Mouse (Mus musculus) heart, adult 18-20 months (tissue): ENCODE results near the gene Phlpp1. TPM values are rescaled to one million over a fixed set of nuclear protein-coding genes. Genes with fewer than 3 reads are reported as not detected.
"Not testable (repeated sequence)": the region's sequence is repeated elsewhere in the genome, so short reads cannot be mapped to it uniquely, and the experiment has no call there.

Experiments
- DNase-seq, 2 experiments: peaks; one replicate each; pipeline ENCODE4 v3.0.0; 2021 to 2022; ENCODE audit warnings: mixed read lengths in 1 of 2
- total RNA-seq, 2 experiments: library from RNA; stranded (reverse); gene quantifications; 2 replicates each; pipeline ENCODE4 v1.2.3; 2021

Gene Phlpp1
- total RNA-seq, 2 experiments from 2014 or later, result 16.3 to 19.1 TPM

- DNase-seq, result no peak
Measured at GRCm38 (mm10) chr1:106244245-106244644, 72.7 kb downstream of the Phlpp1 start.

GRCm38 (mm10) chr1:106254047-106254446 is 82.5 kb downstream of the Phlpp1 start:
- DNase-seq, result no peak

- no peak for DNase-seq
Measured at GRCm38 (mm10) chr1:106257176-106257575, 85.6 kb downstream of the Phlpp1 start.

- no peak for DNase-seq
Measured at GRCm38 (mm10) chr1:106268028-106268799, 96.7 kb downstream of the Phlpp1 start.

GRCm38 (mm10) chr1:106269337-106269736 is 97.8 kb downstream of the Phlpp1 start:
- DNase-seq, result no peak

- no peak for DNase-seq
Measured at GRCm38 (mm10) chr1:106272916-106273315, 101.4 kb downstream of the Phlpp1 start.

GRCm38 (mm10) chr1:106273801-106274200 is 102.2 kb downstream of the Phlpp1 start:
- no peak for DNase-seq

GRCm38 (mm10) chr1:106274561-106275001 is 103.0 kb downstream of the Phlpp1 start:
- peak; percentile 28 to 31 for DNase-seq

- no peak for DNase-seq
Measured at GRCm38 (mm10) chr1:106275142-106275541, 103.6 kb downstream of the Phlpp1 start.

GRCm38 (mm10) chr1:106275731-106276130 is 104.2 kb downstream of the Phlpp1 start:
- no peak for DNase-seq

- DNase-seq, result no peak
Measured at GRCm38 (mm10) chr1:106276824-106277223, 105.3 kb downstream of the Phlpp1 start.

- no peak for DNase-seq
Measured at GRCm38 (mm10) chr1:106277286-106277685, 105.7 kb downstream of the Phlpp1 start.

GRCm38 (mm10) chr1:106278552-106279060 is 107.1 kb downstream of the Phlpp1 start:
- no peak for DNase-seq

- peak in 1 of 2 experiments; percentile 34 for DNase-seq
Measured at GRCm38 (mm10) chr1:106279404-106280123, 108.0 kb downstream of the Phlpp1 start.

GRCm38 (mm10) chr1:106280171-106280913 is 108.8 kb downstream of the Phlpp1 start:
- peak; percentile 73 to 77 for DNase-seq

GRCm38 (mm10) chr1:106286815-106287214 is 115.3 kb downstream of the Phlpp1 start:
- DNase-seq, result no peak

- DNase-seq, result no peak
Measured at GRCm38 (mm10) chr1:106289065-106289464, 117.5 kb downstream of the Phlpp1 start.

GRCm38 (mm10) chr1:106289580-106289979 is 118.0 kb downstream of the Phlpp1 start:
- no peak for DNase-seq

GRCm38 (mm10) chr1:106309394-106310039 is 138.0 kb downstream of the Phlpp1 start:
- no peak for DNase-seq

GRCm38 (mm10) chr1:106310285-106310684 is 138.7 kb downstream of the Phlpp1 start:
- DNase-seq, result no peak

GRCm38 (mm10) chr1:106311830-106312229 is 140.3 kb downstream of the Phlpp1 start:
- not testable (repeated sequence) for DNase-seq

GRCm38 (mm10) chr1:106314476-106314875 is 142.9 kb downstream of the Phlpp1 start:
- DNase-seq, result no peak
